Mouse (Mus musculus) bone marrow, adult 2 months (tissue): ENCODE measurements around the gene Gm28035. TPM values are rescaled to one million over a fixed set of nuclear protein-coding genes. Genes with fewer than 3 reads are reported as not detected.

Experiments
- H3K27ac ChIP-seq: fragments of 200-500 bp; 2 replicates; pipeline ENCODE4 v1.5.1; 2012; ENCODE audit warnings: low read depth, mild to moderate bottlenecking, control low read depth, inconsistent platforms, low read length; ENCODE audit not compliant: control insufficient read depth, poor library complexity, insufficient read depth
- H3K4me1 ChIP-seq: fragments of 200-500 bp; 2 replicates; pipeline ENCODE4 v1.6.1; 2011; ENCODE audit warnings: low read length; ENCODE audit not compliant: control insufficient read depth, insufficient read depth
- H3K4me3 ChIP-seq: fragments of 200-500 bp; replicated peaks from 2 replicates; pipeline ENCODE3; 2011; ENCODE audit warnings: mild to moderate bottlenecking, low read depth, low read length, control low read depth; ENCODE audit not compliant: control insufficient read depth
- CTCF ChIP-seq: fragments of 200-500 bp; IDR thresholded peaks from 2 replicates; pipeline ENCODE4 v1.5.1; 2011; ENCODE audit warnings: low read length, control low read depth; ENCODE audit not compliant: control insufficient read depth, insufficient read depth
- POLR2A ChIP-seq: fragments of 200-500 bp; IDR thresholded peaks from 2 replicates; pipeline ENCODE4 v1.6.1; 2011; ENCODE audit warnings: low read depth, mild to moderate bottlenecking, control low read depth, low read length, borderline replicate concordance; ENCODE audit not compliant: control insufficient read depth
- WGBS: fragments of 180-500 bp; shearing (Covaris S2); methylation state at CpG from one replicate; pipeline ENCODE4 v1.1.7; 2018; 5-methylcytosine and 5-hydroxymethylcytosine counted together
- polyA plus RNA-seq: library from polyadenylated mRNA; stranded (reverse); fragments of >200 nt; gene quantifications from 2 replicates; pipeline ENCODE4 v1.2.4, GENCODE M21; 2011; ENCODE audit warnings: low replicate concordance; ENCODE audit not compliant: missing spikeins, insufficient read depth, insufficient read length

Gene Gm28035
- polyA plus RNA-seq, 1 experiment = 2.5 TPM

- Histone ChIP-seq H3K4me1 (no peaks in the 10 kb centered on the region; the same call in 1 of the 2 replicates), H3K27ac (no peak overlapping the region), H3K4me3 (no peak overlapping the region)
- no peak for TF ChIP-seq POLR2A
- no peak for TF ChIP-seq CTCF
- WGBS = 65% methylated on average over 17 of the region's 17 CpGs
These were observed 29.0 kb downstream of the Gm28035 start for GRCm38 (mm10) chr2:30269241-30269990.

GRCm38 (mm10) chr2:30270134-30270533, 29.8 kb downstream of the Gm28035 start:
- Histone ChIP-seq H3K4me3 (no peak overlapping the region), H3K27ac (no peak overlapping the region), H3K4me1 (no peaks in the 10 kb centered on the region; the same call in 1 of the 2 replicates)
- WGBS = 0% methylated on average over 1 of the region's 1 CpGs
- no peak for TF ChIP-seq POLR2A
- peak; percentile 26; the same call in 1 of the 2 replicates for TF ChIP-seq CTCF

- H3K4me3 ChIP-seq = no peak within 1 kb of the TSS
- 90% methylated on average over 11 of the region's 11 CpGs for WGBS
- H3K4me1 ChIP-seq = peaks cover 3% of the 10 kb centered on the region; the same call in 1 of the 2 replicates
- no peak for TF ChIP-seq CTCF
- no peak for TF ChIP-seq POLR2A
- H3K27ac ChIP-seq = no peak within 1 kb of the TSS
These were observed 40.4 kb downstream of the Gm28035 start, which contains the start of gene Gm28038 for GRCm38 (mm10) chr2:30280743-30281142. TSS of gene Gm28038 (plus strand) at chr2:30281043.

GRCm38 (mm10) chr2:30281651-30282050, 41.3 kb downstream of the Gm28035 start:
- 80% methylated on average over 3 of the region's 3 CpGs for WGBS
- H3K4me3 ChIP-seq = no peak overlapping the region
- TF ChIP-seq CTCF = no peak
- TF ChIP-seq POLR2A = no peak
- H3K27ac ChIP-seq = no peak overlapping the region
- peaks cover 3% of the 10 kb centered on the region; the same call in 1 of the 2 replicates for H3K4me1 ChIP-seq

GRCm38 (mm10) chr2:30283193-30283592, 42.8 kb downstream of the Gm28035 start:
- Histone ChIP-seq H3K27ac (no peak overlapping the region), H3K4me1 (peaks cover 3% of the 10 kb centered on the region; the same call in 1 of the 2 replicates), H3K4me3 (no peak overlapping the region)
- 83% methylated on average over 2 of the region's 2 CpGs for WGBS
- no peak for TF ChIP-seq CTCF
- TF ChIP-seq POLR2A = no peak

GRCm38 (mm10) chr2:30285004-30285403, 44.6 kb downstream of the Gm28035 start:
- 71% methylated on average over 5 of the region's 5 CpGs for WGBS
- Histone ChIP-seq H3K4me1 (peaks cover 3% of the 10 kb centered on the region; the same call in 1 of the 2 replicates), H3K4me3 (peak overlapping the region; percentile 10), H3K27ac (no peak overlapping the region)
- TF ChIP-seq CTCF = no peak
- no peak for TF ChIP-seq POLR2A

- H3K4me1 ChIP-seq = peaks cover 4% of the 10 kb centered on the region
- peak overlapping the region; percentile 47; the same call in 1 of the 2 replicates for H3K27ac ChIP-seq
- 12% methylated on average over 38 of the region's 38 CpGs for WGBS
- H3K4me3 ChIP-seq = peak overlapping the region; percentile 100
- no peak for TF ChIP-seq CTCF
- TF ChIP-seq POLR2A = no peak
These were observed 45.2 kb downstream of the Gm28035 start for GRCm38 (mm10) chr2:30285416-30286181.

GRCm38 (mm10) chr2:30286192-30287026, 46.0 kb downstream of the Gm28035 start, which contains the start of the genes Dolk and Nup188:
TSS of gene Dolk (minus strand) at chr2:30286334.
TSS of gene Nup188 (plus strand) at chr2:30286397.
- Histone ChIP-seq H3K4me1 (peaks cover 4% of the 10 kb centered on the region), H3K27ac (peak within 1 kb of the TSS; percentile 75), H3K4me3 (peak within 1 kb of the TSS; percentile 100)
- peak; percentile 64; the same call in 1 of the 2 replicates for TF ChIP-seq POLR2A
- no peak for TF ChIP-seq CTCF
- WGBS = under 1% methylated on average over 68 of the region's 68 CpGs
